Mouse (Mus musculus): Measurements from ENCODE around the gene Golga2.

DNA sequence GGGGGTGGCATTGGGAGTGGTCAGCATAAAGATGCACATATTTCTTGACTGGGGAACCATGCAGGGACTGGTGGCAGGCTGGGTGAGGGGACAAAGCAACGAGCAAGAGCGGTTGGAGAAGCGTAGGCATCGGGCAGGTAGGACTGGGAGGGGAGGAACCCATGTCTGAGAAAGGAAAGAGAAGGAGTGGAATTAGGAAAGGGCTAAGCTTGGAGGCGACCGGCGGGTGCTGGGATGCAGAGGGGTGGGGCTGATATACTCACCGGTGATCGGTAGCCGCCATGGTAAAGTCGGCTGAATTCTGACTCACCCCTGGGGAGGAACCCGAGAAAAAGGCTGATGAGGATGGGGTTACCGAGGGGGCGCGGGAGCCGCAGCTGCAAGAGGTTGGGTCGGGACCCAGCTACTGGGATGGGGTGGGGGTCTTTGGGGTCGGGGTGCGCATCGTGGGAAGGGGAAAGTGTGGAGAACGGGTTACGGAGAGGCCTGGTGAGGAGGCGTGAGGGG is at the start of gene Golga2:
- no peak for TF ChIP-seq ZNF384 (IDR thresholded peaks at IDR 0.05; ENCODE audit: low read depth, low read length)
- TF ChIP-seq CTCF (conservative IDR thresholded peaks at IDR 0.05 in 1 of 2, IDR thresholded peaks at IDR 0.05 in 1 of 2; ENCODE audit: low read depth in 2 of 2, low read length in 2 of 2) = no peak
- TF ChIP-seq ZKSCAN1 (IDR thresholded peaks at IDR 0.05; ENCODE audit: borderline replicate concordance, low read depth, low read length) = no peak
- no peak for TF ChIP-seq EP300 (IDR thresholded peaks at IDR 0.05; ENCODE audit: low read length)
- TF ChIP-seq NELFE (IDR thresholded peaks at IDR 0.05; ENCODE audit: low read depth, low read length) = no peak
- TF ChIP-seq SIN3A (IDR thresholded peaks at IDR 0.05; ENCODE audit: low read length) = no peak
- TF ChIP-seq TCF12 (IDR thresholded peaks at IDR 0.05; ENCODE audit: low read depth, low read length) = no peak
- TF ChIP-seq GABPA (IDR thresholded peaks at IDR 0.05; ENCODE audit: insufficient replicate concordance, low read depth, low read length) = no peak
- TF ChIP-seq KAT2A (IDR thresholded peaks at IDR 0.05; ENCODE audit: insufficient replicate concordance, low read length) = no peak
- TF ChIP-seq SMC3 (IDR thresholded peaks at IDR 0.05; ENCODE audit: low read depth, low read length) = no peak
- no peak for TF ChIP-seq RCOR1 (conservative IDR thresholded peaks at IDR 0.05; ENCODE audit: low read depth, low read length)
- no peak for TF ChIP-seq POLR2AphosphoS2 (IDR thresholded peaks at IDR 0.05; ENCODE audit: low read depth, low read length)
- no peak for TF ChIP-seq MAX (IDR thresholded peaks at IDR 0.05; ENCODE audit: low read length)
- TF ChIP-seq UBTF (IDR thresholded peaks at IDR 0.05; ENCODE audit: low read depth, low read length) = no peak
